Mouse (Mus musculus): ENCODE results near the gene Ndufs7. TPM values are rescaled to one million over a fixed set of nuclear protein-coding genes. Genes with fewer than 3 reads are reported as not detected.
A peak's percentile ranks its signal among the peaks of the same experiment; 100 is the strongest.
"Not testable (repeated sequence)": the region's sequence is repeated elsewhere in the genome, so short reads cannot be mapped to it uniquely, and the experiment has no call there.

Gene Ndufs7
- total and polyA plus RNA-seq, 3 experiments: 377 to 458 TPM; not detected in 1

GRCm38 (mm10) chr10:80247849-80248248, 1.1 kb upstream of the Ndufs7 start (continued):
- TF ChIP-seq EP300 (IDR thresholded peaks at IDR 0.05; ENCODE audit: low read depth in 1 of 2, low read length in 2 of 2) (no peak), JUND (IDR thresholded peaks at IDR 0.05; ENCODE audit: low read depth, low read length) (no peak), NRF1 (IDR thresholded peaks at IDR 0.05; ENCODE audit: insufficient read depth, low read depth, low read length, poor library complexity, severe bottlenecking) (no peak), KAT2A (conservative IDR thresholded peaks at IDR 0.05; ENCODE audit: low read depth, low read length) (no peak), POLR2AphosphoS2 (IDR thresholded peaks at IDR 0.05; ENCODE audit: low read length) (no peak)

DNA sequence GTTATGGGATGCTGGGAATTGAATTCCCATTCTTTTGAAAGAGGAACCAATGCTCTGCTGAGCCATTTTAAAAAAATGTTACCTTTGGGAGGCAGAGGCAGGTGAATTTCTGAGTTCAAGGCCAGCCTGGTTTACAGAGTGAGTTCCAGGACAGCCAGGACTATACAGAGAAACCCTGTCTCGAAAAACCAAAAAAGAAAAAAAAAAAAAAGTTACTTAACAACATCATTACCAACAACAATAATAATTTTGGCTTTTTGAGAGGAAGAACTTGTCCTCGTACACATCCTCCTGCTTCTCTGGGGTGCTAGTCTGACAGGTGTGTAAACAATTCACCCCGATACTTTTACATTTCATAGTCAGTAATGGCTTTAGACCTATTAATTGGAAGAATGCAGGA, 484 bp upstream of the Ndufs7 start:
- not testable (repeated sequence) for H3K27ac ChIP-seq (ENCODE audit: control insufficient read depth, low read depth, low read length); H3K27me3 ChIP-seq (ENCODE audit: control insufficient read depth in 1 of 2, insufficient read depth in 2 of 2, low read length in 2 of 2); DNase-seq (ENCODE audit: low read depth, low spot score); H3K9me3 ChIP-seq (replicated peaks; ENCODE audit: insufficient read depth, low read length); H3K36me3 ChIP-seq (ENCODE audit: control insufficient read depth in 1 of 2, insufficient read depth in 2 of 2, low read length in 2 of 2); H3K4me1 ChIP-seq (ENCODE audit: control insufficient read depth in 1 of 2, insufficient read depth in 2 of 2, low read length in 2 of 2)
- Histone ChIP-seq H3K79me2 (ENCODE audit: control insufficient read depth, insufficient read depth, low read length, poor library complexity) (peaks cover 20% of the 10 kb centered on the region), H3K9ac (ENCODE audit: control insufficient read depth, low read depth, low read length, poor library complexity, severe bottlenecking) (peak overlapping the region; percentile 49), H3K4me3 (ENCODE audit: control insufficient read depth in 1 of 2, insufficient read depth in 1 of 2, low read depth in 2 of 2, low read length in 2 of 2) (peak overlapping the region; percentile 41 to 56)
- peak; percentile 74 for TF ChIP-seq ZNF384 (IDR thresholded peaks at IDR 0.05; ENCODE audit: low read depth, low read length)
- 0 out of 2 replicates have a peak, but pooled peaks have one; percentile 9 for TF ChIP-seq SIN3A (IDR thresholded peaks at IDR 0.05; ENCODE audit: low read length)

DNA sequence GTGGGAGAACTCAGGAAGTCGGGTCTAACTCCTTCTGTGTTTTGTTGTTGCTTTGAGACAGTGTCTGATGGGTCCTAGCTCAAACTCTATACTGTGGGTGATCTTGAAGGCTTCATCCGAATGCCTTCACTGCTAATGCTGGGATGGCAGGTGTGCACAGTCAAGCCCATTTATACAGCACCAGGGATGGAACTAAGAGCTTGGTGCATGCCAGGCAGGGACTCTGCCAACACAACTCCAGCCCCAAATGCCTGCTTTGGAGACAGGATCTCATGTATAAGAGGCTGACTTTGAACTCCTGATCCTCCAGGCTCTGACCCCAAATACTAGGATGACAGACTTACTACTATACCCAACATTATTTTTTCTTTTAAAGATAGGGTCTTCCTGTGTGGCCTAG, 1.1 kb downstream of the Ndufs7 start:
- Histone ChIP-seq H3K9me3 (replicated peaks; ENCODE audit: insufficient read depth, low read length) (no peaks in the 10 kb centered on the region), H3K4me1 (ENCODE audit: control insufficient read depth in 1 of 2, insufficient read depth in 2 of 2, low read length in 2 of 2) (peaks cover 0 to 6% of the 10 kb centered on the region in 2 experiments; a peak in 2 of 4 replicates), H3K79me2 (ENCODE audit: control insufficient read depth, insufficient read depth, low read length, poor library complexity) (peaks cover 20% of the 10 kb centered on the region), H3K4me3 (ENCODE audit: control insufficient read depth in 1 of 2, insufficient read depth in 1 of 2, low read depth in 2 of 2, low read length in 2 of 2) (peak overlapping the region; percentile 47 to 94), H3K36me3 (ENCODE audit: control insufficient read depth in 1 of 2, insufficient read depth in 2 of 2, low read length in 2 of 2) (peaks cover 0 to 3% of the 10 kb centered on the region in 2 experiments; a peak in 2 of 4 replicates), H3K27ac (ENCODE audit: control insufficient read depth, low read depth, low read length) (peak overlapping the region; percentile 88), H3K27me3 (ENCODE audit: control insufficient read depth in 1 of 2, insufficient read depth in 2 of 2, low read length in 2 of 2) (no peaks in the 10 kb centered on the region), H3K9ac (ENCODE audit: control insufficient read depth, low read depth, low read length, poor library complexity, severe bottlenecking) (peak overlapping the region; percentile 93)
- TF ChIP-seq CHD1 (IDR thresholded peaks at IDR 0.05; ENCODE audit: low read depth, low read length): 0 out of 2 replicates have a peak, but pooled peaks have one; percentile 6
- TF ChIP-seq ELF1 (IDR thresholded peaks at IDR 0.05; ENCODE audit: low read depth, low read length): no peak
- no peak for TF ChIP-seq GATA1 (IDR thresholded peaks at IDR 0.05; ENCODE audit: low read depth, low read length)
- TF ChIP-seq ETS1 (IDR thresholded peaks at IDR 0.05; ENCODE audit: low read depth, low read length): no peak
- TF ChIP-seq UBTF (IDR thresholded peaks at IDR 0.05; ENCODE audit: borderline replicate concordance, insufficient read depth, low read depth, low read length): 0 out of 2 replicates have a peak, but pooled peaks have one; percentile 2
- TF ChIP-seq TCF12 (IDR thresholded peaks at IDR 0.05; ENCODE audit: low read depth, low read length): no peak
- no peak for TF ChIP-seq EP300 (IDR thresholded peaks at IDR 0.05; ENCODE audit: low read depth in 1 of 2, low read length in 2 of 2)
- no peak for TF ChIP-seq USF1 (IDR thresholded peaks at IDR 0.05; ENCODE audit: low read depth, low read length)
- TF ChIP-seq ZMIZ1 (IDR thresholded peaks at IDR 0.05; ENCODE audit: low read depth, low read length): no peak
- TF ChIP-seq MEF2A (IDR thresholded peaks at IDR 0.05; ENCODE audit: extremely low read depth, insufficient replicate concordance, low read depth, low read length, poor library complexity, severe bottlenecking): no peak
- no peak for DNase-seq (ENCODE audit: low read depth, low spot score)

Measured in MEL (cell line).